Comparison of ENCODE assay signal across 18 mouse cellular contexts in the genomic region with DNA sequence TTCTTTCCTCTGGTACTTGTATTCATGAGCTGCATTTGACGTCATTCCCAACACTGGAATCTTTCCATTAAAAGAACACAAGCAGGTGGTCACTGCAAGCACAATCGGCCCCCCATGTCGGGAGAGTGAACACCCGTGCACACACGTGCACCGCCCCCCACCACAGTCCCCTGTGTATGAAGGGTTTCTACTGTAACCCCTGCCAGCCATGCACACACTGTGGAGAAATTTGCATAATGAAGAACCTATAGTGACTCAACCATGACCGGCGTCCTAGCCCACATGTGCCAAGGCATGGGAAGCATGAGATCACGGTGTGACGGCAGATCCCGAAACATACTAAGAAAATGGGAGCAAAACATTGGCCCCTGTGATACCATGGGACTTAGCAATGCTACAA.
DNase-seq lines count a peak whose midpoint lies in the region; ATAC-seq and TF ChIP-seq lines count a peak whose summit lies in the region.
"Had no signal": no experiment of that assay in that cellular context is flagged by ENCODE, and none has a peak within 500 bp of the region (broad histone marks: within the 10 kb centered on the region; RNA-seq: fewer than 3 reads in every experiment).

No protein-coding gene starts in this region.

- no peaks in the 10 kb centered on the region for H3K36me3 ChIP-seq in hindbrain, embryonic 11.5 days (ENCODE audit: control insufficient read depth, insufficient read depth, low read length)
- no peaks in the 10 kb centered on the region for H3K36me3 ChIP-seq in hindbrain, embryonic 10.5 days
- H3K36me3 ChIP-seq in midbrain, embryonic 15.5 days (replicated peaks): no peaks in the 10 kb centered on the region
- H3K36me3 ChIP-seq in midbrain, embryonic 10.5 days: no peaks in the 10 kb centered on the region
- no peaks in the 10 kb centered on the region for H3K36me3 ChIP-seq in hindbrain, embryonic 16.5 days (ENCODE audit: control insufficient read depth, insufficient read depth, low read length)
- H3K36me3 ChIP-seq: embryonic facial prominence, embryonic 13.5 days; forebrain, embryonic 12.5 days; heart, embryonic 12.5 days had no signal

- H3K9ac ChIP-seq in hindbrain, embryonic 11.5 days (ENCODE audit: low read depth, low read length): no peak overlapping the region
- no peak overlapping the region for H3K9ac ChIP-seq in midbrain, embryonic 15.5 days
- no peak overlapping the region for H3K9ac ChIP-seq in hindbrain, embryonic 16.5 days (ENCODE audit: low read depth, low read length)
- H3K9ac ChIP-seq: embryonic facial prominence, embryonic 13.5 days; forebrain, embryonic 12.5 days; heart, embryonic 12.5 days had no signal

- no peaks in the 10 kb centered on the region for H3K4me1 ChIP-seq in hindbrain, embryonic 11.5 days (replicated peaks; ENCODE audit: control insufficient read depth, insufficient read depth, low read length)
- H3K4me1 ChIP-seq in hindbrain, embryonic 10.5 days (replicated peaks): peaks cover 23% of the 10 kb centered on the region
- peaks cover 23% of the 10 kb centered on the region for H3K4me1 ChIP-seq in midbrain, embryonic 15.5 days
- H3K4me1 ChIP-seq in midbrain, embryonic 10.5 days: peaks cover 22% of the 10 kb centered on the region
- peaks cover 13% of the 10 kb centered on the region for H3K4me1 ChIP-seq in hindbrain, embryonic 16.5 days (ENCODE audit: control insufficient read depth, insufficient read depth, low read depth, low read length)
- H3K4me1 ChIP-seq: embryonic facial prominence, embryonic 13.5 days; heart, embryonic 12.5 days had no signal

- no peak for TF ChIP-seq CTCF in layer of hippocampus, adult 2 months (conservative IDR thresholded peaks at IDR 0.05)

- H3K27me3 ChIP-seq in hindbrain, embryonic 11.5 days (ENCODE audit: control insufficient read depth, insufficient read depth, low read length): no peaks in the 10 kb centered on the region
- H3K27me3 ChIP-seq in hindbrain, embryonic 10.5 days (ENCODE audit: insufficient read depth, poor library complexity, severe bottlenecking): no peaks in the 10 kb centered on the region
- H3K27me3 ChIP-seq in midbrain, embryonic 15.5 days (replicated peaks): no peaks in the 10 kb centered on the region
- no peaks in the 10 kb centered on the region for H3K27me3 ChIP-seq in midbrain, embryonic 10.5 days (ENCODE audit: low read depth, poor library complexity, severe bottlenecking)
- no peaks in the 10 kb centered on the region for H3K27me3 ChIP-seq in hindbrain, embryonic 16.5 days (replicated peaks; ENCODE audit: control insufficient read depth, insufficient read depth, low read length)
- H3K27me3 ChIP-seq: embryonic facial prominence, embryonic 13.5 days; forebrain, embryonic 12.5 days; heart, embryonic 12.5 days had no signal

- H3K27ac ChIP-seq in hindbrain, embryonic 11.5 days (ENCODE audit: low read depth, low read length): no peak overlapping the region
- H3K27ac ChIP-seq in hindbrain, embryonic 10.5 days: no peak overlapping the region
- peak overlapping the region; percentile 73 for H3K27ac ChIP-seq in layer of hippocampus, adult 2 months
- no peak overlapping the region; the same call in 1 of the 2 replicates for H3K27ac ChIP-seq in midbrain, embryonic 15.5 days
- H3K27ac ChIP-seq in midbrain, embryonic 10.5 days (replicated peaks): no peak overlapping the region; the same call in 1 of the 2 replicates
- H3K27ac ChIP-seq in hindbrain, embryonic 16.5 days (ENCODE audit: low read depth, low read length): no peak overlapping the region
- H3K27ac ChIP-seq: embryonic facial prominence, embryonic 13.5 days; forebrain, embryonic 12.5 days; gastrocnemius, adult 2 months had no signal

- DNase-seq in hindbrain, embryonic 11.5 days (ENCODE audit: low spot score): no peak
- no peak for DNase-seq in hindbrain, embryonic 10.5 days (ENCODE audit: low spot score)
- DNase-seq in layer of hippocampus, adult 2 months (ENCODE audit: low spot score in 2 of 2): no peak
- no peak for DNase-seq in layer of hippocampus, postnatal 10 days (ENCODE audit: low spot score in 2 of 2)
- DNase-seq in midbrain, embryonic 10.5 days (ENCODE audit: low spot score): no peak
- no peak for DNase-seq in adrenal gland, adult (ENCODE audit: inconsistent age in 2 of 2, low spot score in 1 of 2)
- DNase-seq: adrenal gland, postnatal 14 days; cerebellum, adult 18-20 months; cerebellum, adult 9-11 months; cerebellum, postnatal 36 days; gastrocnemius, adult 2 months; gastrocnemius, postnatal 25 days had no signal

- peak; percentile 65; the same call in 1 of the 2 replicates for ATAC-seq in hindbrain, embryonic 11.5 days (ENCODE audit: low FRiP score)
- 0 out of 2 replicates have a peak, but pooled peaks have one; percentile 59 for ATAC-seq in midbrain, embryonic 15.5 days (replicated peaks)
- peak; percentile 65; the same call in 1 of the 2 replicates for ATAC-seq in hindbrain, embryonic 16.5 days
- ATAC-seq: forebrain, embryonic 16.5 days had no signal

- no peaks in the 10 kb centered on the region for H3K9me3 ChIP-seq in hindbrain, embryonic 11.5 days (ENCODE audit: control insufficient read depth, low read length)
- 0 out of 2 replicates have a peak, but pooled peaks cover 10% of the 10 kb centered on the region for H3K9me3 ChIP-seq in hindbrain, embryonic 10.5 days
- no peaks in the 10 kb centered on the region for H3K9me3 ChIP-seq in midbrain, embryonic 15.5 days
- H3K9me3 ChIP-seq in midbrain, embryonic 10.5 days (replicated peaks): peaks cover 9% of the 10 kb centered on the region; the same call in 1 of the 2 replicates
- H3K9me3 ChIP-seq in hindbrain, embryonic 16.5 days (ENCODE audit: control insufficient read depth, low read length): no peaks in the 10 kb centered on the region
- H3K9me3 ChIP-seq: forebrain, embryonic 12.5 days; heart, embryonic 12.5 days had no signal

- no peak overlapping the region for H3K4me2 ChIP-seq in hindbrain, embryonic 11.5 days (replicated peaks; ENCODE audit: low read depth, low read length)
- no peak overlapping the region for H3K4me2 ChIP-seq in midbrain, embryonic 15.5 days
- no peak overlapping the region for H3K4me2 ChIP-seq in hindbrain, embryonic 16.5 days (ENCODE audit: low read length)
- H3K4me2 ChIP-seq: embryonic facial prominence, embryonic 13.5 days; forebrain, embryonic 12.5 days; heart, embryonic 12.5 days had no signal

- H3K4me3 ChIP-seq in hindbrain, embryonic 11.5 days (ENCODE audit: low read depth, low read length): no peak overlapping the region
- H3K4me3 ChIP-seq in hindbrain, embryonic 10.5 days: no peak overlapping the region
- no peak overlapping the region for H3K4me3 ChIP-seq in layer of hippocampus, adult 2 months
- no peak overlapping the region for H3K4me3 ChIP-seq in midbrain, embryonic 15.5 days
- H3K4me3 ChIP-seq in midbrain, embryonic 10.5 days: no peak overlapping the region
- no peak overlapping the region for H3K4me3 ChIP-seq in hindbrain, embryonic 16.5 days (ENCODE audit: low read length)
- H3K4me3 ChIP-seq: embryonic facial prominence, embryonic 13.5 days; forebrain, embryonic 12.5 days; gastrocnemius, adult 2 months; heart, embryonic 12.5 days had no signal

- 78% methylated on average over 11 of the region's 11 CpGs for WGBS in hindbrain, embryonic 11.5 days
- 81% methylated on average over 11 of the region's 11 CpGs for WGBS in hindbrain, embryonic 10.5 days
- 75% methylated on average over 11 of the region's 11 CpGs for WGBS in midbrain, embryonic 15.5 days
- WGBS in midbrain, embryonic 10.5 days: 83% methylated on average over 11 of the region's 11 CpGs
- WGBS in hindbrain, embryonic 16.5 days: 49% methylated on average over 11 of the region's 11 CpGs
